Mouse (Mus musculus) G1E (cell line): Measurements from ENCODE around the gene Mtln.

Experiments used
- CTCF ChIP-seq: IDR thresholded peaks from 2 replicates; pipeline ENCODE4 v1.5.1; 2012; ENCODE audit warnings: low read depth, low read length, inconsistent platforms, mixed read lengths
- GATA1 ChIP-seq: IDR thresholded peaks from 2 replicates; pipeline ENCODE4 v1.6.1; 2012; ENCODE audit warnings: borderline replicate concordance, low read length, inconsistent platforms, mixed read lengths

DNA sequence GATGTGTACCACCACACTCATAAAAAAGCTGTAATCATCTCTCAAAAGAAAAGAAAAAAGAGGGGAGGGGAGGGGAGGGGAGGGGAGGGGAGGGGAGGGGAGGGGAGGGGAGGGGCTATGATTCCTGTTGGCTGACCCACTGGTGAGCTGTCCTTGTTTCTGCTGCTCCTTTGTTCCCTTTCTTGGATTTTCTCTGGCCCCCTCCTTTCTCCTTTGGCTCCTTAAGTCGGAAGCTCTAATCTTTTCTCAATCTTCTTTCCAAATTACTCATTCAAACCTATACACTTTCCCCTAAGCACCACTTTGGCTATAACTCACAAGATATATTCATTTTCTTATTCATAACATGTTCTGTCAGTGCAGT is 17.7 kb downstream of the Mtln start:
- TF ChIP-seq CTCF (no peak), GATA1 (no peak)
